Mouse (Mus musculus): Measurements from ENCODE around the gene Gm17093.
"Not testable (repeated sequence)": the region's sequence is repeated elsewhere in the genome, so short reads cannot be mapped to it uniquely, and the experiment has no call there.

Gm17093 gene

GRCm38 (mm10) chr14:44517976-44518375, at the start of gene Gm17093:
Gm17093 (plus strand) TSS chr14:44518276.
- in situ Hi-C loops (cut with MboI, MseI): not testable (repeated sequence)

GRCm38 (mm10) chr14:44492163-44492562, 25.9 kb upstream of the Gm17093 start, which contains the start of gene BC061237:
BC061237 (plus strand) TSS chr14:44492463.
- in situ Hi-C loops (cut with MboI, MseI): loop anchor here (5.0 kb wide), 1 partner anchor 70 kb away; no protein-coding TSS in a partner anchor

GRCm38 (mm10) chr14:44547961-44548360, 29.9 kb downstream of the Gm17093 start:
- in situ Hi-C loops (cut with MboI, MseI): loop anchor here (10.0 kb wide), 1 partner anchor 853 kb away; the partner anchor contains the start of gene Gm7324
